Mouse (Mus musculus) thymus, adult 2 months (tissue): ENCODE data around the gene Fam122a.

Experiments used
- CTCF ChIP-seq: fragments of 200-500 bp; IDR thresholded peaks from 2 replicates; pipeline ENCODE4 v1.5.1; 2012; ENCODE audit warnings: mild to moderate bottlenecking, control low read depth, low read length, moderate library complexity, borderline replicate concordance; ENCODE audit not compliant: control insufficient read depth, poor library complexity, insufficient read depth; ENCODE audit errors: extremely low read depth
- POLR2A ChIP-seq: fragments of 200-500 bp; IDR thresholded peaks from 2 replicates; pipeline ENCODE4 v1.6.1; 2012; ENCODE audit warnings: mild to moderate bottlenecking, low read length, control low read depth, moderate library complexity; ENCODE audit not compliant: control insufficient read depth, poor library complexity, insufficient read depth; ENCODE audit errors: extremely low read depth

DNA sequence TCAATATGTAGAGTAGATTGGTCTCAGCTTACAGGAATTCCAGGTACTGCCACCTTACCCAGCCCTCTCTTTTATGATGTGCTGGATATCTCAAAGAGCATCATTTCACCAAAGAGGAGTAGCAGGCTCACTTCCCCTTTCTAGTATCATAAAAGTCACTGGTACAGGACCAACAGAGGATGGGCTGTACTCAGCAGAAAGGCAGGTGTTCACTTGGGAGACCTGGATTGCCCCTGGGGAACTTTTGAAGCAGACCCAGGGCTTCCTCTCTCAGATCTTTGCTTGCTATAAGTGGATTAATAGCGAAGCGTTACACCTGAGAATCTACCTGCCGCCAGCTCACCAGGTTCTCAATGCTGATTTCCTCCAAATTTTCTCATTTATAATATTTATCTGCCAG is 49.1 kb downstream of the Fam122a start:
- TF ChIP-seq CTCF (no peak), POLR2A (no peak)
